Mouse (Mus musculus) small intestine, adult 2 months (tissue): ENCODE results near the gene Spata33.

ENCODE experiments used
- CTCF ChIP-seq: fragments of 200-500 bp; IDR thresholded peaks from 2 replicates; pipeline ENCODE4 v1.5.1; 2012; ENCODE audit warnings: low read depth, mild to moderate bottlenecking, control low read depth, inconsistent platforms, low read length, moderate library complexity, mixed read lengths; ENCODE audit not compliant: insufficient replicate concordance, insufficient read length; ENCODE audit errors: extremely low read depth
- POLR2A ChIP-seq: fragments of 200-500 bp; IDR thresholded peaks from 2 replicates; pipeline ENCODE4 v1.6.1; 2012; ENCODE audit warnings: low read depth, mild to moderate bottlenecking, control low read depth, inconsistent platforms, low read length, moderate library complexity

DNA sequence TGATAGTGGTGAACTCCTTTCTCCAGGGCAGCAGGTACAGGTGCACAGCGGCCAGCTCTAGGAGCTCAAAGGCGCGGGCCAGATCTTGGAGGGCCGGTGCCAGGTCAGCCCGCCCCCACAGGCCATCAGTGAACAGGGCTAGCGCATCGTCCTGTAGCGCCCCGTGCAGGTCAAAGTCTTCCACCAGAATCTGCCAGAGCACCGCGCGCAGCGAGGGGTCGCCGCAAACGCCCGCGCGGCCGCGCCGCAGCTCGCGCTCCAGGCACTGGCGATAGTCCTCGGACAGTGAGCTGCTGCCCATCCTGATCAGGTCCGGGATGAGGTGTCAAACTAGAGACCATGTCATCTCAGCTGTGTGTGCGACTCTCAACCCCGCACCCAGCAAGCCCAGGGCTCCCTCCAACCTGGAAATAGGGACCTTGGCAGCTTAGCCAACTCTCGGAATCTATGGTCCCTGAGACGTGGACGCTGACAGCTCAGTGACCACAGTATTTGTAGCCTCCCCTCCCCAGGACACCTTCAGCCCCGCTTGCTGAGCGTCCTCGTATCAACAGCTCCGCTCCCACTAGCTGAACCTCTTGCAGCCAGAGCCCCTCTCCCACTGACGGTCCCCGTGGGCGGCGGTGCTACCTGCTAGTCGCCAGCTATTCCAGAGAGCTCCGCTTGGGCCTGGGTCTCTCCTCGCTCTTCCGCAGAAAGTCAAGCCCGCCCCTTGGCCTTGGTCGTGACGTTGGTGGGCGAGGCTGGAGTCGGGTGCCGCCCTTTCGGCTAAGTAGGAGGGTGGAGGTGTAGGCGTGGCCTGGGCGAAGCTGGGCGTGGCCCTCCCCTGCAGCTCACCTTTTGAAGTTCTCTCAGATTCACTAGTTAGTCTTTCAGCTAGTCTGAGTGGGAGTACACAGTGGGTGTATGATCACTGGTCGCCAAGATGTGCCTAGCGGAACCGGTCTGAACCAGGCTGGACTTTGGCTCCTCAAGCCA lies 23.2 kb downstream of the Spata33 start, which contains the start of gene Spata2l:
- no peak for TF ChIP-seq CTCF
- TF ChIP-seq POLR2A: 0 out of 2 replicates have a peak, but pooled peaks have one; percentile 11
